Mouse (Mus musculus) embryo, embryonic 10 days (tissue): ENCODE results near the gene Aff4.
"Not testable (repeated sequence)": the region's sequence is repeated elsewhere in the genome, so short reads cannot be mapped to it uniquely, and the experiment has no call there.

Experiments
- DNase-seq: peaks from one replicate; pipeline ENCODE4 v3.0.0-alpha.2; 2015; ENCODE audit warnings: low spot score

Gene Aff4

GRCm38 (mm10) chr11:53350291-53351223 lies at the start of gene Aff4:
Gene Aff4, plus strand, starts transcription at chr11:53350833.
- DNase-seq, result peak; percentile 92

- no peak for DNase-seq
Measured at GRCm38 (mm10) chr11:53301167-53301515, 49.5 kb upstream of the Aff4 start.

GRCm38 (mm10) chr11:53304044-53304840 lies 46.4 kb upstream of the Aff4 start:
- DNase-seq, result no peak

- no peak for DNase-seq
Measured at GRCm38 (mm10) chr11:53306965-53307364, 43.7 kb upstream of the Aff4 start.

GRCm38 (mm10) chr11:53307558-53308065 lies 43.0 kb upstream of the Aff4 start:
- DNase-seq, result no peak

- DNase-seq, result no peak
Measured at GRCm38 (mm10) chr11:53308251-53308864, 42.3 kb upstream of the Aff4 start.

- no peak for DNase-seq
Measured at GRCm38 (mm10) chr11:53308884-53309310, 41.7 kb upstream of the Aff4 start.

GRCm38 (mm10) chr11:53311385-53311784 lies 39.2 kb upstream of the Aff4 start:
- no peak for DNase-seq

- DNase-seq, result not testable (repeated sequence)
Measured at GRCm38 (mm10) chr11:53312823-53313222, 37.8 kb upstream of the Aff4 start.

GRCm38 (mm10) chr11:53314770-53315173 lies 35.9 kb upstream of the Aff4 start:
- DNase-seq, result peak; percentile 18

GRCm38 (mm10) chr11:53316996-53317395 lies 33.6 kb upstream of the Aff4 start:
- peak; percentile 62 for DNase-seq

- peak; percentile 63 for DNase-seq
Measured at GRCm38 (mm10) chr11:53318041-53318440, 32.6 kb upstream of the Aff4 start.

- DNase-seq, result not testable (repeated sequence)
Measured at GRCm38 (mm10) chr11:53318568-53318967, 32.1 kb upstream of the Aff4 start.

- not testable (repeated sequence) for DNase-seq
Measured at GRCm38 (mm10) chr11:53319867-53320266, 30.8 kb upstream of the Aff4 start.

GRCm38 (mm10) chr11:53324512-53324968 lies 26.1 kb upstream of the Aff4 start, which contains the start of gene Zcchc10:
Gene Zcchc10, plus strand, starts transcription at chr11:53324679.
- DNase-seq, result peak; percentile 92

- no peak for DNase-seq
Measured at GRCm38 (mm10) chr11:53330325-53330724, 20.3 kb upstream of the Aff4 start.

GRCm38 (mm10) chr11:53331121-53331520 lies 19.5 kb upstream of the Aff4 start:
- no peak for DNase-seq

GRCm38 (mm10) chr11:53332076-53332680 lies 18.5 kb upstream of the Aff4 start:
- DNase-seq, result no peak

GRCm38 (mm10) chr11:53335505-53336181 lies 15.0 kb upstream of the Aff4 start:
- DNase-seq, result peak; percentile 13

GRCm38 (mm10) chr11:53336182-53336571 lies 14.5 kb upstream of the Aff4 start:
- DNase-seq, result no peak

GRCm38 (mm10) chr11:53336924-53337323 lies 13.7 kb upstream of the Aff4 start:
- no peak for DNase-seq
